Mouse (Mus musculus) neutrophil, adult 5-6 weeks (primary cell): ENCODE data around the gene Utf1. TPM values are rescaled to one million over a fixed set of nuclear protein-coding genes. Genes with fewer than 3 reads are reported as not detected.

Experiments
- ATAC-seq: fragments of 151-379, 151-347 bp; 2 replicates; pipeline ENCODE4 v1.8.0; 2017; ENCODE audit warnings: mild to moderate bottlenecking, moderate TSS enrichment; ENCODE audit not compliant: insufficient number of reproducible peaks, poor library complexity, low FRiP score, severe bottlenecking; ENCODE audit errors: extremely low read depth
- total RNA-seq: library from RNA; stranded (forward); fragments of 200-1000 nt; gene quantifications from 2 replicates; pipeline ENCODE4 v1.2.3, GENCODE M21; 2017

The Utf1 gene
- total RNA-seq, 1 experiment from 2014 or later: not detected

GRCm38 (mm10) chr7:139968428-139968827 lies 24.8 kb downstream of the Utf1 start:
- no peak; the same call in 1 of the 2 replicates for ATAC-seq

- ATAC-seq: peak; percentile 40; the same call in 1 of the 2 replicates
These were observed 25.9 kb downstream of the Utf1 start for GRCm38 (mm10) chr7:139969348-139970130.

- no peak for ATAC-seq
These were observed 26.8 kb downstream of the Utf1 start for GRCm38 (mm10) chr7:139970216-139970919.

GRCm38 (mm10) chr7:139970979-139971378 lies 27.4 kb downstream of the Utf1 start:
- no peak for ATAC-seq

GRCm38 (mm10) chr7:139971436-139971835 lies 27.8 kb downstream of the Utf1 start:
- peak; percentile 40 for ATAC-seq

GRCm38 (mm10) chr7:139972923-139973331 lies 29.3 kb downstream of the Utf1 start:
- ATAC-seq: peak; percentile 21

GRCm38 (mm10) chr7:139974307-139974706 lies 30.7 kb downstream of the Utf1 start:
- peak; percentile 51 for ATAC-seq

GRCm38 (mm10) chr7:139975471-139975870 lies 31.9 kb downstream of the Utf1 start:
- no peak for ATAC-seq

- ATAC-seq: peak; percentile 40; the same call in 1 of the 2 replicates
These were observed 34.8 kb downstream of the Utf1 start, which contains the start of gene 6430531B16Rik for GRCm38 (mm10) chr7:139978278-139978892. Gene 6430531B16Rik (minus strand): TSS chr7:139978755.

GRCm38 (mm10) chr7:139979011-139979719 lies 35.6 kb downstream of the Utf1 start:
- peak; percentile 14; the same call in 1 of the 2 replicates for ATAC-seq

GRCm38 (mm10) chr7:139980778-139981177 lies 37.2 kb downstream of the Utf1 start:
- no peak for ATAC-seq

GRCm38 (mm10) chr7:139982058-139982457 lies 38.5 kb downstream of the Utf1 start:
- no peak for ATAC-seq

- peak; percentile 89 for ATAC-seq
These were observed 40.9 kb downstream of the Utf1 start for GRCm38 (mm10) chr7:139984505-139984904.

- ATAC-seq: no peak
These were observed 44.7 kb downstream of the Utf1 start for GRCm38 (mm10) chr7:139988272-139988671.

- no peak for ATAC-seq
These were observed 47.3 kb downstream of the Utf1 start for GRCm38 (mm10) chr7:139990864-139991394.

- ATAC-seq: peak; percentile 92
These were observed 48.8 kb downstream of the Utf1 start, which contains the start of gene Adam8 for GRCm38 (mm10) chr7:139992406-139992805. Gene Adam8 (minus strand): TSS chr7:139992562.

- ATAC-seq: no peak
These were observed 49.9 kb downstream of the Utf1 start for GRCm38 (mm10) chr7:139993532-139993931.

- ATAC-seq: no peak
These were observed 50.6 kb downstream of the Utf1 start for GRCm38 (mm10) chr7:139994202-139994601.

GRCm38 (mm10) chr7:139994676-139995075 lies 51.1 kb downstream of the Utf1 start:
- ATAC-seq: peak; percentile 56; the same call in 1 of the 2 replicates
